Mouse (Mus musculus): ENCODE measurements around the gene Tmem223. TPM values are rescaled to one million over a fixed set of nuclear protein-coding genes. Genes with fewer than 3 reads are reported as not detected.
A peak's percentile ranks its signal among the peaks of the same experiment; 100 is the strongest.
"Not testable (repeated sequence)": the region's sequence is repeated elsewhere in the genome, so short reads cannot be mapped to it uniquely, and the experiment has no call there.

Tmem223 gene
- polyA plus RNA-seq, 1 experiment from 2014 or later: 166 TPM

DNA sequence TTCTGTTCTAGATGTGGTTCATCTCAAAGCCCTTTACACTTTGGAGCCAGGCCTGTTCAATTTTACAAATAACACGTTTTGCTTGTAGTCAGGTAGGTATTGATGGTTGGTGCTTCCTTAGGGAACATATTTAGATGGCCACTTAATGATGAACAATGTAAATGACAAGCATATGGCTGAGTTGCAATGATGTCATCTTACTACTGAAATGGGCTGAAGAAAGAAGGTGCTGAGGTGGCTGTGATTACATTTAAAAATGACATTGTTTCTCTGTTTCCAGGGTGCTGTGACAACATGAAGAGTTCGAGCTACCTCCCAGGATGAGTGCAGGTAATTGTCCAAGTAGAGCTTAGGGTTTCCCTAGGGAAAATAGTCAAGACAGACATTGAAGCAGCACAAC is 46.4 kb upstream of the Tmem223 start:
- Histone ChIP-seq H3K4me2 (peak overlapping the region; percentile 97), H3K9me3 (ENCODE audit: low read depth, low read length) (no peaks in the 10 kb centered on the region), H3K36me3 (ENCODE audit: insufficient read depth) (peaks cover 32% of the 10 kb centered on the region), H3K4me1 (ENCODE audit: insufficient read depth) (peaks cover 12% of the 10 kb centered on the region; the same call in 1 of the 2 replicates), H3K27ac (ENCODE audit: low read depth) (peak overlapping the region; percentile 97), H3K9ac (peak overlapping the region; percentile 98), H3K4me3 (ENCODE audit: low read depth, low read length) (peak overlapping the region; percentile 74), H3K27me3 (ENCODE audit: insufficient read depth, low read length) (no peaks in the 10 kb centered on the region)
- DNase-seq (no peak), ATAC-seq (ENCODE audit: insufficient read depth) (no peak)
- no peak for TF ChIP-seq CTCF (IDR thresholded peaks at IDR 0.05; ENCODE audit: low read depth)
- 1% methylated on average over 2 of the region's 2 CpGs for WGBS

DNA sequence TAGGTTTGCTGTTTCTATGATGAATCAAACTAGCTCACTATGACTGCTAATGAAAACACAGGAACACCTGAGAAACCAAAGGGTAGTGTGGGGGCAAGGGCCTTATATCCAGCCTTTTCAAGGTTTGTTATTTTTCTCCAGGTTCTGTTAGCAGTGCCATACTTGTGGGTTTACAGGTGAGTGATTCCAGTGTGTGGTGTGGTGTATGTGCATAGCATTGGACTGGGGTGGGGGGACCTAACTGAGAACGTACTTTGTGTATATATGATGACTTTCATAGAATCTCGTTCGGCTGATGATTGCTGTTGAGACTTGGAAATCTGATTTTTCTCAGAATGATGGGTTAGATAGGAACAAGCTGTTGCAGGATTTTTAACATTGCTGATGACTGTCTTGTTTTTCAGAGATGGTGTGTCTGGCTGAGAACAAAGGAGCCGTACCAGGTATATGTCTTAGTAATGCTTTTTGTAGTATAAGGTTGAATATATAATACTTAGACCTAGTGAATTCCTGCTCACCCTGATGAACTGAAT is 45.6 kb upstream of the Tmem223 start:
- Histone ChIP-seq H3K4me1 (ENCODE audit: insufficient read depth) (peaks cover 12% of the 10 kb centered on the region; the same call in 1 of the 2 replicates), H3K4me3 (ENCODE audit: low read depth, low read length) (peak overlapping the region; percentile 74), H3K27ac (ENCODE audit: low read depth) (peak overlapping the region; percentile 97; the same call in 1 of the 2 replicates), H3K9me3 (ENCODE audit: low read depth, low read length) (no peaks in the 10 kb centered on the region), H3K4me2 (peak overlapping the region; percentile 97), H3K36me3 (ENCODE audit: insufficient read depth) (peaks cover 32% of the 10 kb centered on the region), H3K27me3 (ENCODE audit: insufficient read depth, low read length) (no peaks in the 10 kb centered on the region), H3K9ac (peak overlapping the region; percentile 98)
- WGBS: 38% methylated on average over 4 of the region's 4 CpGs
- DNase-seq: no peak
- ATAC-seq (ENCODE audit: insufficient read depth): no peak
- TF ChIP-seq CTCF (IDR thresholded peaks at IDR 0.05; ENCODE audit: low read depth): no peak

DNA sequence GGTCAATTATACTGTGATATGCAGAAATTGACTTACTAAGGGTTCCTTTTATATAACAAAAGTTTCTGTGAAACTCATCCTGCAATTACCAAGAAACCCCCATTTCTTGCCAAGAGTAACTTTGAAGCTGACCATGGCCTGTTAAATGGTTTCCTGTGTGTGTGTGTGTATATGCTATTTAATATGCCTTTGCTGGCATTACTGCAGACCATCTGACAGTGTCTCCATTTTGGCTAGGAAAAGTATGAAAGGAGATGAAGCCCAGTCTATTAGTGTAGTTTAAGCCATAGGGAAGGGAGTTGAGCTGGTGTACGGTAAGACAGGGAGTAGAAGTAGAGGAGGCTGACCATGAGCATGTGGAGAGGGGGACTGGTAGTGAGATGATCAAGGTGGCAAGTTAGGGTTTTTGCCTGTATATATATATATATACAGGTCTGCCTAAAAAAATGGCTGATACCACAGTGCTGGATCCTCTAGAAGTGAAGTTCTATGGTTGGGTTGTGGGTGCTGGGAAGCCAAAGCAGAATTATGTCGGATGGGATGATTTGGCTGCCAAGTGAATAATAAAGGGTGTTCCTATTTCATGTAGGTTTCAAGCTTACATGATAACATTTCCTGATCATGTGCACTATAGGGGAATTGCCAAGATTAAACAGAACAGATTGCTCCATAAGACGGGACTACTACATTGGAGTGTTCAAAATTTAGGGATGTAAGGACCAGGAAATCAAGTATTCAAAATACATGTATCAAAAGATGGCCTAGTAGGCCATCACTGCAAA is 44.0 kb upstream of the Tmem223 start:
- 18% methylated on average over 3 of the region's 3 CpGs for WGBS
- peak overlapping the region; percentile 74 for H3K4me3 ChIP-seq (ENCODE audit: low read depth, low read length)
- no peak for ATAC-seq (ENCODE audit: insufficient read depth)
- no peak for DNase-seq
- no peaks in the 10 kb centered on the region for H3K9me3 ChIP-seq (ENCODE audit: low read depth, low read length)
- peak overlapping the region; percentile 97; the same call in 1 of the 2 replicates for H3K4me2 ChIP-seq
- H3K27me3 ChIP-seq (ENCODE audit: insufficient read depth, low read length): no peaks in the 10 kb centered on the region
- H3K9ac ChIP-seq: no peak overlapping the region
- H3K36me3 ChIP-seq (ENCODE audit: insufficient read depth): peaks cover 32% of the 10 kb centered on the region
- H3K27ac ChIP-seq (ENCODE audit: low read depth): no peak overlapping the region
- TF ChIP-seq CTCF (IDR thresholded peaks at IDR 0.05; ENCODE audit: low read depth): no peak
- H3K4me1 ChIP-seq (ENCODE audit: insufficient read depth): peaks cover 11% of the 10 kb centered on the region; the same call in 1 of the 2 replicates

DNA sequence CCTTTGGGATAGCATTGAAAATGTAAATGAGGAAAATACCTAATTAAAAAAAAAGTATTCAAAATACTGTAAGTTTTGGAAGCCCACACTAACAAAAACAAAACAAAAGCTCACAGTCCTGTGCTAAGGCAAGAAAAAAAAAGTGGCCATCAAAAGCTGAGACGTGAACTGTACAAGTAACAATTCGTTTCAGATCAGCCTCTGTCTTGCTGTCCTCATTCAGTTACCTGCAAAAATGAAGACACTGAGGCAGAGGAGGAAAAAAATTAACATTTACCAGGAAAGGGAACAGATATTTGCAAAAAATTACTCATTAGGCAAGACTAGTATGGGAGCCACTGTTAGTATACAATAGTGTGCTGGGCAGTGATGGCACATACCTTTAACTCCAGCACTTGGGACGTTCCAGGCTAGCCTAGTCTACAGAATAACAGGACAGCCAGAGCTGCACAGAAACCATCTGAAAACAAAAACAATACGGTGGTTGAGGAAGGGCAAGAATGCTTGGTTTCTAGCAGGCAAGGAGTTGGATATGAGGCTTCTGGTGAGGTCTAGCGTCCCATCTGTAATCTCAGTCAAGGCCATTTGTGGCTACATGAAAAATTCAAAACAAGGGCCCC is 43.2 kb upstream of the Tmem223 start:
- peaks cover 32% of the 10 kb centered on the region for H3K36me3 ChIP-seq (ENCODE audit: insufficient read depth)
- WGBS: 13% methylated on average over 5 of the region's 5 CpGs
- DNase-seq: peak; percentile 30
- H3K4me3 ChIP-seq (ENCODE audit: low read depth, low read length): no peak overlapping the region
- TF ChIP-seq CTCF (IDR thresholded peaks at IDR 0.05; ENCODE audit: low read depth): no peak
- H3K27me3 ChIP-seq (ENCODE audit: insufficient read depth, low read length): no peaks in the 10 kb centered on the region
- no peak for ATAC-seq (ENCODE audit: insufficient read depth)
- H3K4me2 ChIP-seq: no peak overlapping the region
- no peaks in the 10 kb centered on the region for H3K9me3 ChIP-seq (ENCODE audit: low read depth, low read length)
- H3K4me1 ChIP-seq (ENCODE audit: insufficient read depth): 0 out of 2 replicates have a peak, but pooled peaks cover 6% of the 10 kb centered on the region
- no peak overlapping the region for H3K9ac ChIP-seq
- no peak overlapping the region for H3K27ac ChIP-seq (ENCODE audit: low read depth)

DNA sequence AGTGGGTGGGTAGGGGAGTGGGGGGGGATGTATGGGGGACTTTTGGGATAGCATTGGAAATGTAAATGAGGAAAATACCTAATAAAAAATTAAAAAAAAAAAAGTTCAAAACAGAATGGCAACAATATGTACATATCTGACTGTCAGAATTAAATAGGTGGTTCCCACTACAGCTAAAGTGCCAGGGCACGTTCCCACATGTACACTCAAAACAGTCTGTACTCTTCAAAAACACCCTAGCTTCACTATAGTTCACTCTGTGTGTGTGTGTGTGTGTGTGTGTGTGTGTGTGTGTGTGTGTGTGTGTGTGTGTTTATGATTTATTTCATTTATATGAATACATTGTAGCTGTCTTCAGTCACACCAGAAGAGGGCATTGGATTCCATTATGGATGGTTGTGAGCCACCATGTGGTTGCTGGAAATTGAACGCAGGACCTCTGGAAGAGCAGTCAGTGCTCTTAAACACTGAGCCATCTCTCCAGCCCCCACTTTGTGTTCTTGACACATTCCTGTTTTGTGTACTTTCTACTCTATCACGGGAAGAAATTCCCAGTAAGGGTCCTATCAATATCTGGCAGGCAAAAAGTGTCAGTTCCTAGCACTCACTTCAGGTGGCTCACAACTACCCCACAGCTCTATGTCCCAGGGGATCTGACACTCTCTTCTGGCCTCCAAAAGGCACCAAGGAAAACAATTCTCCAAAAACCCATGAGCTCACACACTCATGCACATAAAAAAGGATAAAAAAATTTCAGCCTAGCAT is 42.3 kb upstream of the Tmem223 start:
- H3K36me3 ChIP-seq (ENCODE audit: insufficient read depth): peaks cover 32% of the 10 kb centered on the region
- not testable (repeated sequence) for ATAC-seq (ENCODE audit: insufficient read depth); H3K9ac ChIP-seq; H3K4me2 ChIP-seq; H3K9me3 ChIP-seq (ENCODE audit: low read depth, low read length); DNase-seq; H3K4me3 ChIP-seq (ENCODE audit: low read depth, low read length); H3K27me3 ChIP-seq (ENCODE audit: insufficient read depth, low read length); H3K4me1 ChIP-seq (ENCODE audit: insufficient read depth); H3K27ac ChIP-seq (ENCODE audit: low read depth)
- 28% methylated on average over 3 of the region's 3 CpGs for WGBS

DNA sequence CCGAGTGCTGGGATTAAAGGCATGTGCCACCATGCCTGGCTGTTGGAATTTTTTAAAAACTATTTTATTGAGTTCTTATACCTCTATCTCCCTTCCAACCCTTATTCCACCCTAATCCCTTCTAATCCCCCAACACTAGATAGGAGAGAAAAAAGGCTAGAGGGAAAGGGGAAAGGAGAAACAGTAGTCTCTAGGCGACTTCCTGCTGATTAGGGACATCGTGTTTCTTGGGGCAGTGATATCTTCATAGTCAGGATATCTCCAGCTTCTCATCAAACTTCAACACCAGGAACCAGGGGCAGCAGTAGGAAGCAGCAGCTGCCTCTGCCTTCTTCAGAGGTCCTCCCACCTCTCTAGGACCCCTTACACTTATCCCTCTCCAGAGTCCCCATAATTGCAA is 36.5 kb upstream of the Tmem223 start:
- TF ChIP-seq CTCF (IDR thresholded peaks at IDR 0.05; ENCODE audit: low read depth): no peak
- Histone ChIP-seq H3K4me1 (ENCODE audit: insufficient read depth) (no peaks in the 10 kb centered on the region), H3K4me2 (no peak overlapping the region), H3K27ac (ENCODE audit: low read depth) (no peak overlapping the region), H3K27me3 (ENCODE audit: insufficient read depth, low read length) (no peaks in the 10 kb centered on the region), H3K36me3 (ENCODE audit: insufficient read depth) (peaks cover 19% of the 10 kb centered on the region), H3K9ac (no peak overlapping the region), H3K9me3 (ENCODE audit: low read depth, low read length) (no peaks in the 10 kb centered on the region), H3K4me3 (ENCODE audit: low read depth, low read length) (no peak overlapping the region)
- WGBS: 54% methylated on average over 3 of the region's 3 CpGs
- ATAC-seq (ENCODE audit: insufficient read depth) (no peak), DNase-seq (no peak)

Measured in lung, embryonic 14.5 days (tissue).